Mouse (Mus musculus): ENCODE measurements around the gene Tmem179. TPM values are rescaled to one million over a fixed set of nuclear protein-coding genes. Genes with fewer than 3 reads are reported as not detected.

Tmem179 gene
- 0.27 TPM in 1 of 2 replicates, not detected in the other for polyA plus RNA-seq (2011; ENCODE audit: insufficient read depth, insufficient read length, low read depth, missing spikeins)

DNA sequence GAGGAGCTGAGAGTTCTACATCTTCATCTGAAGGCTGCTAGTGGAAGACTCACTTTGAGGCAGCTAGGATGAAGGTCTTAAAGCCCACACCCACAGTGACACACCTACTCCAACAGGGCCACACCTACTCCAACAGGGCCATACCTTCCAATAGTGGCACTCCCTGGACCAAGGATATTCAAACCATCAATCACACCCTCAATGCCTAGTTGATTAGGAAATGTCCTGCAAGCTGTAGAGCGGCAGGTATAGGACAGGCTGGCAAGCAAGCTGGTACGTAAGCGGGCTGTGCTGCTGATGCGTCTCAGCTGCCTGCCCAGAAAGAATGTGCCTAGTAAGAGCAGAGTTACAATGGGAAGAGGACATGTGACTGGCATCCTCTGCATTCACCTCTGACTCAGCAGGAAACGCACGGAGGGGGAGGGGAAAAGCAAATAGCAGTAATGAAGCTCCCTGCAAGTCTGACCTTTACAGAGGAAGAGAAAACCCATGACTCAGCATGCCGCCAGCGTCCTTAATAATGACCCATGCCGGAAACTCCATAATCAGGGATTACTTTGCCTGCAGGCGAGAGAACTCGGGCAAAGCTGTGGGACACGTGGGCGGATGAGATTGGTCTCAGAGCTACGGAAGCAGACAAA is at the start of gene Tmem179:
TSS of gene Tmem179 (minus strand) at position 51 of the 641 bp plus-strand sequence.
- Histone ChIP-seq H3K4me1 (ENCODE audit: control insufficient read depth, insufficient read depth, low read length) (peaks cover 2% of the 10 kb centered on the region), H3K9me3 (replicated peaks; ENCODE audit: control insufficient read depth, insufficient read depth, low read length, poor library complexity, severe bottlenecking) (no peaks in the 10 kb centered on the region), H3K27ac (ENCODE audit: insufficient read depth, low read length) (no peak within 1 kb of the TSS), H3K27me3 (ENCODE audit: control insufficient read depth, insufficient read depth, low read length, poor library complexity, severe bottlenecking) (no peaks in the 10 kb centered on the region), H3K4me3 (ENCODE audit: low read depth, low read length) (no peak within 1 kb of the TSS), H3K36me3 (ENCODE audit: control insufficient read depth, insufficient read depth, low read length, poor library complexity, severe bottlenecking) (no peaks in the 10 kb centered on the region), H3K9ac (ENCODE audit: low read depth, poor library complexity, severe bottlenecking) (no peak within 1 kb of the TSS)
- TF ChIP-seq EP300 (IDR thresholded peaks at IDR 0.05; ENCODE audit: insufficient read depth, low read depth, low read length), result peak; percentile 90
- no peak for TF ChIP-seq CTCF (IDR thresholded peaks at IDR 0.05; ENCODE audit: low read depth, low read length)

DNA sequence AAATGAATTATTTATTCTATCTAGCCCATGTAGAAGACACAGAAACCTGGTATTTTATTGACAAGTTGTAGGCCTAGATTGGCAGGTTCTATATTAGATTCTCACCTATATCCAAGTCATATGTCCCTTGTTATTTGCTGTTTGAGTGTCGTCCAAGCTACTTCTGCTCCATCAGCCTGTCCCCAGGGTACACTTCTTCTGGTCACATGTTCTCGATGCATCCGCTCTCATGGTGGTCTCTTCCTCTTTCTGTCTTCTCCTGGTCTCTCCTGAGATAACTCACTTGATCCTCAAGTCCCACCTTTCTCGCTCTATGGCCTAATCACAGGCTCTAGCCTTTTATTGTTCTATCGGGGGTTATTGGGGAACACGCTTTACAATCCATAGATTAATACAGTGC is 46.5 kb upstream of the Tmem179 start:
- no peaks in the 10 kb centered on the region; the same call in 1 of the 2 replicates for H3K27me3 ChIP-seq (ENCODE audit: control insufficient read depth, insufficient read depth, low read length, poor library complexity, severe bottlenecking)
- H3K9ac ChIP-seq (ENCODE audit: low read depth, poor library complexity, severe bottlenecking), result no peak overlapping the region
- H3K36me3 ChIP-seq (ENCODE audit: control insufficient read depth, insufficient read depth, low read length, poor library complexity, severe bottlenecking), result no peaks in the 10 kb centered on the region
- TF ChIP-seq EP300 (IDR thresholded peaks at IDR 0.05; ENCODE audit: insufficient read depth, low read depth, low read length), result no peak
- TF ChIP-seq POLR2A (IDR thresholded peaks at IDR 0.05; ENCODE audit: insufficient read depth, low read length), result no peak
- no peak for TF ChIP-seq CTCF (IDR thresholded peaks at IDR 0.05; ENCODE audit: low read depth, low read length)
- no peaks in the 10 kb centered on the region for H3K9me3 ChIP-seq (replicated peaks; ENCODE audit: control insufficient read depth, insufficient read depth, low read length, poor library complexity, severe bottlenecking)
- H3K27ac ChIP-seq (ENCODE audit: insufficient read depth, low read length), result no peak overlapping the region
- peaks cover 8% of the 10 kb centered on the region for H3K4me1 ChIP-seq (ENCODE audit: control insufficient read depth, insufficient read depth, low read length)
- H3K4me3 ChIP-seq (ENCODE audit: low read depth, low read length), result no peak overlapping the region

DNA sequence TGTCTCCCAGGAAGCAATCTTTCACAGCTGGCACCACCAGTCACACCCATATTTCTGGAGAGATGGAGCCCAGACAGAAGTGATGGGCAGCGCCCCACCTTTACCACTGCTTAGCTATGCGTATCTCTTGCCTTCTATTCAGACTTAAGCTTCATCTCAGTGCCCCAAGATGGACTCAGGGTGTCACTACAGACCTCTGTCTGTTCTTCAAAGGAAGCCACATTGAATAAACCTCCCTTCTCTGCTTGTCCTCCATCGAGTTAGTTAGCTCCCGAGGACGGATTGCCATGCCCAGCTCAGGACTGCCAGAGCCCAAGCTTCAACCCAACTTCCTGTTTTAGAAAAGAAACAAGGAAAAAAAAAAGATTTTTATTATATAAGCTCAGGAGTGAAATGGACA is 45.9 kb upstream of the Tmem179 start:
- no peaks in the 10 kb centered on the region for H3K36me3 ChIP-seq (ENCODE audit: control insufficient read depth, insufficient read depth, low read length, poor library complexity, severe bottlenecking)
- no peak overlapping the region for H3K9ac ChIP-seq (ENCODE audit: low read depth, poor library complexity, severe bottlenecking)
- H3K9me3 ChIP-seq (replicated peaks; ENCODE audit: control insufficient read depth, insufficient read depth, low read length, poor library complexity, severe bottlenecking), result no peaks in the 10 kb centered on the region
- H3K27me3 ChIP-seq (ENCODE audit: control insufficient read depth, insufficient read depth, low read length, poor library complexity, severe bottlenecking), result no peaks in the 10 kb centered on the region; the same call in 1 of the 2 replicates
- H3K4me1 ChIP-seq (ENCODE audit: control insufficient read depth, insufficient read depth, low read length), result peaks cover 8% of the 10 kb centered on the region
- H3K27ac ChIP-seq (ENCODE audit: insufficient read depth, low read length), result no peak overlapping the region
- no peak overlapping the region for H3K4me3 ChIP-seq (ENCODE audit: low read depth, low read length)
- no peak for TF ChIP-seq EP300 (IDR thresholded peaks at IDR 0.05; ENCODE audit: insufficient read depth, low read depth, low read length)
- TF ChIP-seq CTCF (IDR thresholded peaks at IDR 0.05; ENCODE audit: low read depth, low read length), result no peak
- TF ChIP-seq POLR2A (IDR thresholded peaks at IDR 0.05; ENCODE audit: insufficient read depth, low read length), result no peak

DNA sequence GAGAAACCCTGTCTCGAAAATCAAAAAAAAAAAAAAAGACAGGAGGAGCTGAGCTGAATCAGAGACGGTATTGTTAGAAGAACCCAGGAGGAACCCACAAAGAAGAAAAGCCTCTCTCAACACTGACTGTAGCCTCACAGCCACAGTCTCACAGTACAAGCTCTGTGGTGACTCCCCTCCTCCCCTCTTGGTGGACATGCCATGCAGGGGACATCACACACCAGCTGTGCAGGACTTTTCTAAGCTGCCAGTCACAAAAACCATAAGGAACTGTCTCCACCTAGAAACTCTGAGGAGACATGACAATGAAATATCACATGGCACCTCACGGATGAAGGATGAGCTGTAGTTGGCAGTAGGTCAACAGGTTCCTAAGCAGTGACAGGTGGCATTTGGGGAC is 44.6 kb upstream of the Tmem179 start:
- no peak overlapping the region for H3K4me3 ChIP-seq (ENCODE audit: low read depth, low read length)
- no peaks in the 10 kb centered on the region for H3K9me3 ChIP-seq (replicated peaks; ENCODE audit: control insufficient read depth, insufficient read depth, low read length, poor library complexity, severe bottlenecking)
- H3K36me3 ChIP-seq (ENCODE audit: control insufficient read depth, insufficient read depth, low read length, poor library complexity, severe bottlenecking), result no peaks in the 10 kb centered on the region
- TF ChIP-seq POLR2A (IDR thresholded peaks at IDR 0.05; ENCODE audit: insufficient read depth, low read length) (no peak), EP300 (IDR thresholded peaks at IDR 0.05; ENCODE audit: insufficient read depth, low read depth, low read length) (no peak), CTCF (IDR thresholded peaks at IDR 0.05; ENCODE audit: low read depth, low read length) (no peak)
- H3K4me1 ChIP-seq (ENCODE audit: control insufficient read depth, insufficient read depth, low read length), result peaks cover 8% of the 10 kb centered on the region
- no peak overlapping the region for H3K9ac ChIP-seq (ENCODE audit: low read depth, poor library complexity, severe bottlenecking)
- no peaks in the 10 kb centered on the region; the same call in 1 of the 2 replicates for H3K27me3 ChIP-seq (ENCODE audit: control insufficient read depth, insufficient read depth, low read length, poor library complexity, severe bottlenecking)
- H3K27ac ChIP-seq (ENCODE audit: insufficient read depth, low read length), result no peak overlapping the region

DNA sequence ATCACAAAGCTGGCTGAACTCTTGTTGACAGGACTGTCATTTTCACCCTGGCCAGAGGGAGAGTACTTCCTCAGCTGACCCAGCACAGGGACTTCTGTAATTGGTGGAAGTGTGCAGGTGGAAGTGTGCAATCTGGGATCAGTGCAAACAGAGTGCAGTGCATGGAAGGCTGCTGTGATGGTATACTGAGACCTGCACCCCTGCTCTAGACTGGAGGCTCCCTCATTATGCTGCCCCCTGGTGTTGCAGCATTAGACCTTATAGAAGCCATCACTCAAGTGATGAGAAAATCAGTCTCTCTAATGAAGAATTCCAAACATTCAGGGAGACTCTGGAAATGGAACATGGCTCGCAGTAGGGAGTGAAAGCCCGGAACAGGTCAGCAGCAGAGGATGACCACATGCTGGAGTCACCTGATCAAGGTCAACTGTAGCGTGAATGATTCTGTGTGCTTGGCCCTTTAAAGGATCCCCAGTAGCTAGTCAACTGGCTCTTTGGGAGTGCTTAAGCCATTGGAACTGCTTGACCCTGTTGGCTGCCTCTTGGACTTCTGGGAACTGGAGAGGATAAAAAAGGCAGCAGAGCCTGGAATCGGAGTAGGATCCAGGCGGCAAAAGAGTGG is 43.7 kb upstream of the Tmem179 start:
- Histone ChIP-seq H3K27me3 (ENCODE audit: control insufficient read depth, insufficient read depth, low read length, poor library complexity, severe bottlenecking) (no peaks in the 10 kb centered on the region; the same call in 1 of the 2 replicates), H3K4me3 (ENCODE audit: low read depth, low read length) (no peak overlapping the region), H3K9me3 (replicated peaks; ENCODE audit: control insufficient read depth, insufficient read depth, low read length, poor library complexity, severe bottlenecking) (no peaks in the 10 kb centered on the region), H3K9ac (ENCODE audit: low read depth, poor library complexity, severe bottlenecking) (no peak overlapping the region), H3K36me3 (ENCODE audit: control insufficient read depth, insufficient read depth, low read length, poor library complexity, severe bottlenecking) (no peaks in the 10 kb centered on the region), H3K27ac (ENCODE audit: insufficient read depth, low read length) (no peak overlapping the region), H3K4me1 (ENCODE audit: control insufficient read depth, insufficient read depth, low read length) (peaks cover 8% of the 10 kb centered on the region)
- TF ChIP-seq CTCF (IDR thresholded peaks at IDR 0.05; ENCODE audit: low read depth, low read length) (peak; percentile 56), EP300 (IDR thresholded peaks at IDR 0.05; ENCODE audit: insufficient read depth, low read depth, low read length) (no peak)

DNA sequence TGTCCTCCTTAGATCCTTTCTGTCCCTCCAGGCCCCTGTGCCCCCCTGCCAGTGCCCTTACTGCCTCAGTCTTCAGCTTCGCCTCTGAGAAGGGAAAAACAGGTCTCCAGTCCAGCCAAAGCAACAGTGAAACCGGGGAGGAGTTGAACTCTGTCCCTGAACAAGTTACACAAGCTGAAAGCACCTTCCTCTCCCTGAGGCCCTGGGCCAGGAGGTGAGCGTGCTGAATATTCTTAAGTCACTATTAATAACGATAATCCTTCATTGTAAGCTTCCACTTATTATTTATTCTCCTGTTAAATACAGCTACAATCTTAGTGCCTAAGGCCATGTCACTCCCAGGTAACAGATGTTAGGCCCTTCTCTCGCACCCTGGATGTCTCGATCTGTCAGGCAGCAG is 43.1 kb upstream of the Tmem179 start:
- Histone ChIP-seq H3K9me3 (replicated peaks; ENCODE audit: control insufficient read depth, insufficient read depth, low read length, poor library complexity, severe bottlenecking) (no peaks in the 10 kb centered on the region), H3K4me3 (ENCODE audit: low read depth, low read length) (no peak overlapping the region), H3K36me3 (ENCODE audit: control insufficient read depth, insufficient read depth, low read length, poor library complexity, severe bottlenecking) (no peaks in the 10 kb centered on the region), H3K4me1 (ENCODE audit: control insufficient read depth, insufficient read depth, low read length) (peaks cover 8% of the 10 kb centered on the region), H3K9ac (ENCODE audit: low read depth, poor library complexity, severe bottlenecking) (no peak overlapping the region), H3K27me3 (ENCODE audit: control insufficient read depth, insufficient read depth, low read length, poor library complexity, severe bottlenecking) (no peaks in the 10 kb centered on the region; the same call in 1 of the 2 replicates), H3K27ac (ENCODE audit: insufficient read depth, low read length) (no peak overlapping the region)
- TF ChIP-seq POLR2A (IDR thresholded peaks at IDR 0.05; ENCODE audit: insufficient read depth, low read length) (no peak), CTCF (IDR thresholded peaks at IDR 0.05; ENCODE audit: low read depth, low read length) (no peak), EP300 (IDR thresholded peaks at IDR 0.05; ENCODE audit: insufficient read depth, low read depth, low read length) (no peak)

All from ES-Bruce4 (cell line).